Mouse (Mus musculus) A20 (cell line): ENCODE measurements around the gene Trim8.

Experiments used
- DNase-seq: peaks from one replicate; pipeline ENCODE4 v3.0.0-alpha.2; 2011; ENCODE audit warnings: low read depth, low spot score

The Trim8 gene

GRCm38 (mm10) chr19:46523480-46524151 is 22.1 kb downstream of the Trim8 start:
- no peak for DNase-seq

DNA sequence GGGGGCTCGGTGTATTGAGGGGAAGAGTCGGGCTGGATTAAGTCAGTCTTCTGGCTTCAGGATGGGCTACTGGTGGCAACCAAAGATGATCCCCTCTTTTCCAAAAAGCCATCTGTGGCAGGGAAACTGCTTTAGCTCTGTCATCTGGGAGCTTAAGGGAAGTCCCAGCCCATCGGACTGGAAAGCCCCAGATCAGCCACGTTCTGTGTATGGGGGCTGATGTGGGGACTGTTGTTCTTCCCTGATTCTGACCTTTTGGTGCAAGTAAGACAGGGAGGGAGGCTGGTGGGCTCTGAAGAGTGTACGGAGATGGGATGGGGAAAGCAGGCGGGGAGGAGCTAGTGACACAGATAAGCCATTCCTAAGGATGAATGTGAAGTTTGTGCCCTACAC is 22.6 kb downstream of the Trim8 start:
- DNase-seq = no peak

DNA sequence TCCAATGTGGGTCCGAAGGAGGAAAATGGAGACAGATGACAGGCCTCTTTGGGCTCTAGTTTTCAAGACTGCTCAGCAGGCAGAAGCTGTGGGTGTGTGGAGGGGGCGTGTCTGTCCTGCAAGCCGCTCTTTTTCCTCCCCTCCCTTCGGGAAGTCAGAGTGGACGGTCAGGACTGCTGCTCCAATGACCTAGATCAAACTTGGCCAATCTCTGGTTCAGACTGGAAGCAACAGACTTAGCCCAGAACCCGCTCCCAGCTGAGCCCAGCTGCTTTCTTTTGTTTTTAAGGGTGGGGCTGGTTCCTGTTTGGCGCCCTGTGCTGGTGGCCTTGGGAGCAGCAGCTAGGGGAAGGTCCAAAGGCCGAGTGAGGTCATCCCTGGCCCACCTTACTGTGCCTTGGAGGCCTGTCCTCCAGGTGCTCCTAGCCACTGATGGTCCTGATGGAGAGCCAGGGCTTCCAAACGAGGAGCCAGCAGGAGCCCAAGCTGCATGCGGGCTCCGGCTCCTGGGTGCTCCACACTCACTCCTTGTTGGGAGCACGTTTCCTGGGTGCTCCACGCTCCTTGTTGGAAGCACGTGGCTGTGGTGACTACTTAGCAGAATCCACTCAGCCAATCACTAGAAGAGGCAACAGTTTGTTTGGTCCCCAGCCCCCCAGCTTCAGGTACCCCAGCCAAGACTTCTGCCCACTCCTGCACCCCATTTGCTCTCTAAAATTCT is 23.3 kb downstream of the Trim8 start:
- DNase-seq = no peak

DNA sequence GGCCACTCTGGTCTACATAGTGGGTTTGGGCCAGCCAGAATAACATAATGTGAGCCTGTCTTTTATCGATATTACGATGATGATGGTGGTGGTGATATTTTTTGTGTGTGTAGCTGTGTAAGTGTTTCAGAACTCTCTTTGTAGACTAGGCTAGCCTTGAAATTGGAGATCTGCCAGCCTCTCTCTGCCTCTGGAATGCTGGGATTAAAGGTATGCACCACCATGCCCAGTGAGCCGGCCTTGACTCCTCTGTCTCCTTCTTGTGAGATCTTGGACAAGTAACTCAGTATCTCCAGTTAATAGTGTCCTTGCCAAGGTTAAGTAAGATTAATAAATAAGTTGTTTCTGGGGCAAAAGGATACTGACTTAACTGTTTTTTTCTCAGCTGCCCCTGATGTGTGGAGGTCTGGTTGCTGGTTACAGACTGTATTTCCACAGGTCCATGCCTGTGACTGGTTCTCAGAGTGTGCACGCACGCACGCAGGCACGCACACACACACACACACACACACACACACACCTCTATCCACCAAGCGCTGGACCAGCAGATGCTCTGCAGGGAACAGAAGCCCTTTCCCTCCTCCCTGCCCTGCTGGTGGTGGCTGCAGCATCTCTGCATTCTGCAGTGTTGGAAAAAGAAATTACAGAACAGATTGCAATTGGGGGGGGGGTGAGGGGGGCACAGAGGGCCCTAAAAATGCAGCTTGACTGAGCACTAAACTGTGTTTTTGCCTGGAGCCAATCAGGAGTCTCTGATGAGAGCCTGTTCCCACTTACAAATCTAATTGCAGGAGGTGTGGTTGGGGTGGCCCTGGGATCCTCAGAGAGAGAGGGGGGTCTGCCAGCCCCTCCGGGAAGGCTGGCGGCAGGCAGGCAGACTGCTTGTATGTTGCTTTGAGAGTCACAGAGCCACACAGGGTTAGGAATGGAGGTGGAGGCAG is 24.5 kb downstream of the Trim8 start:
- no peak for DNase-seq

DNA sequence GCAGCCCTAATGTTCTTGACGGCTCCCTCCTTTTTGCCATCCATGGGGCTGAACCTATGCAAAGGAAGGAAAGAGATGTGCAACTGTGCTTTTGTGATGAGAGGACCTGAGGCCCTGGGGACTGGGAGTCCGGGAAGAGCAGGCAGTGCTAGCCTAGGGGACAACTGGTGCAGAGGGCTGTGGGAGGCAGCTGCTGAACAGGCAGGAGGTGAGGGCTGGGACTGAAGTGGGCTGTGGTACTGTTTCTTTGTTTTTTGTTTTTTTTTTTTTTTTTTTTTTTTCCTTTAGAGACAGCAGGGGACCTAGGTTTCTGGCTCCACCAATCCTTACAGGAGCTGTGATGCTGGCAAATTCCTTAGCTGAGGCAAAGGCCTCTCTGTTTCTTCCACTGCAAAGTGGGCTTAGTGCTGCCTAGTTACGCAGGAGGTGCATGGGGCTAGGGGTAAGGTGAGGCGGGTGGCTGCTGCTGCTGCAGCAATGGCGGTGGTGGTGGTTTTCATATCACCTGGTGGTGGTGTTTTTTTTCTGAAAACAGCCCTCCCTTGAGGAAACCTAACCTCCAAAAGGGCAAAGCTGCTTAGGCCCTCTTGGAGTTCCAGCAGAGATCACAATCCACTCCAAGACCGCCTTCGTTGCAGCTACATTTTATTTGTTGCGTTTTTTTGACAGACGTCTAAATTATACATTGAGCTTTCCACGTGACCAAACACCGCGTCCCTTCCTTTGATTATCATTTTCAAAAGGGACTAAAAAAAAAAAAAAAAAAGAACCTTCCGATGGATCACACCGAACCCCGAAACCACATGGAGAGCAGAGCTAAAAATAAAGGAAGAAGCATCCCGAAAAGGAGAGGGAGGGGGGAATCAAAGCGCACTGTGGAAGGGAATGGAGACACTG is 26.4 kb downstream of the Trim8 start:
- no peak for DNase-seq

GRCm38 (mm10) chr19:46528529-46529213 is 27.2 kb downstream of the Trim8 start:
- DNase-seq = no peak

DNA sequence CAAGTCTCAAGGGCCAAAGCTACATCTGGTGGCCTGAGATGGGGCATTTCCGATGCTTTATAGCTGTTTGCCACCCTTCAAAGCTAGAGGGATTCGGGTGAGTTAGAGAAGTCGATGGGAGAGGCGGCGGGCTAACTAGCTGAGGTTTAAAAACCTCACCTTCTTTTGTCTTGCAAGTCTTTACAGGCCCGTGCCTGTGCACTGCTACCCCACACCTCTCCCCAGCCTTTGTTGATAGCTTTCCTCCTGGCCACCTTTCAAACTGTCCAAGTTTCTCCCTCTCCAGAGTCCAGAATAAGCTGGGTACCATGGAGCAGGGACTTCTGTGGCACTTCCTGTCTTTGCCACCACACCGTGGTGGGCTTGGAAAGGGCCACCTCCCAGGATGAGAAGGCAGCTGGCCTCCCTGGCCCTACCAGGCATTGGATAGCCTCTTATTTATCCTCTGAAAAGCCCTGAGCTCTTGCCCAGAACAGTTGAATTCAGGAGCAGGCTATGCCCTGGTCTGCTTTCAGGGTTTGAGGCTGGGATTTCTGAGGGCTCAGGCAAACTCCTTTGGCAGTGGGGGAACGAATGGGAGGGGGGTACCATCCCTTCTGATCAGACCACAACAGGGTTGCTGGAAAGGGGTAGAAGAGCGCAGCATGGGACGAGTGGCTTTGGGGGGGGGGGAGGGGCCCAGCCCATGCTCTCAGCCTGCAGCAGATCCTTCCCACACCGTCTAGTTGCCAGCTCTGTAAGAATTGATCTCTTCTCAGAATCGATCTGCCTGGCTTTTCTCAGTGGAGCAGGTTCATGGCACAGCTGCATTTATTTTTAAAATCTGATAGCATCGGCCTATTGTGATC is 28.3 kb downstream of the Trim8 start:
- peak; percentile 41 for DNase-seq

DNA sequence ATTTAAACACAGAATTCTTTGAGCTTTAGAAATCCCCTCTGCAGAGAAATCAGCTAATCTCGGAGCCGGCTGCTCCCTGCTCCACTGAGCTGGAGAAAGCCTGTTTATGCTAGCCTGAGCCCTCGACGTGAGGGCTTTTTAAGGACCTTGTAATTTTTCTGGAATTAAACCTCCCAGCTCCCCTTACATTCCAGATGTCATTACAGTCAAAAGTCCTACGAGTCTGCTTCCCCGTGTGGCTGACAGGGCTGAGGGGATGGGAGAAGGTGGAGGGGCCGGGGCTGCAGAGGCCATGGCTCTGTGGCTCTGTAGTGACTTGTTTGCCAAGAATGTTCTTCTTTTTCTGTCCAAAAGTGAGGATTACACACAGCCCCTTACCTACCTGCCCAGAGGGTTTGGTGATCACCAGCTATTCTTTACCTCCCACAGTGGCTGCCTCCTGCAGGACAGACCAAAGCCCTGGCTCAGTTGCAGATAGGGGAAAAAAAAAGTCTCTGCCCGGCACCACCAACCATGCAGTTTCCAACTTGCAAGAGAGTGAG is 29.0 kb downstream of the Trim8 start:
- peak; percentile 71 for DNase-seq

DNA sequence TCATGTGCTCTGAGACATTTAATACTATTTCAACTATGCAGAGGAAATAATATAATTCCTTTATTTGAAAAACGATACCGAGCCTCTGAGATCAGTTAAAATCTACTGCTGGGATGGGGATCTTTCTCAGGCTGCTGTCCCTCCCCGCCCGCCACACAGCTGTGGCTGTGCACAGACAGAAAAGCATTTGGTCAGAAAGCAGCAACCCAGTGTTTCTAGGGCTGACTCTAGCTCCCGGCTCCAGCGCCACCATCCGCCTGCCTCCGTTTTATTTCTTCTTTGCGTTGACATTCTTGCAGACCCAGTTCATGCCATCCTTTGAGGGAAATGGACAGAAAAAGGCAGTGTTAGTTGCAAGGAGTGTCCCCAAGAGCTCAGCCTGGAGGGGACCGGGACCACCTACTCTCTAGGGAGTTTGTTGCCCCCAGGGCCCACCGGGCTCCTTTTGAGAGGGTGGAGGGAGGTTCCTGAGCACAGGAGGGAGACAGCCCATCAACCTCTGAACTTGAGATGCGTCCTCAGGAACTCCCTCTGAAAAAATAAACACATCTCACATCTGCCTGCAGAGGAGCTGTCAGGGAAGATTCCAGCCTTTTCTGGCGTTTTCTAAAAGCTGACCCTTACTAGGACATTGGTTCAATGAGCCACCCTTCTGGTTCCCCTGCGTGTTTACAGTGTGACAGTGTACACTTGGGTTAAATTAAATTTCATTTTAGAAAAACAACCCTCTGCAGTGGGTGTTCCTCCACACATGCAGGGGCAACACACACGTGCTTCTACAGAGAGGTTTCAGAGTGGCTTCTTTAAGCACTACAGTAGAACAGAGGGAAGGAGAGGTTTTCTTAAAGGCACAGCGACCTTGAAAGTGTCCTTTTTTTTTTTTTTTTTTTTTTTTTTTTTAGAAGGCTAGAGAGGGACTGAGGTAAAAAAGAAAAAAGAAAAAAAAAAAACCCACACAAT is 29.8 kb downstream of the Trim8 start:
- DNase-seq = peak; percentile 73

DNA sequence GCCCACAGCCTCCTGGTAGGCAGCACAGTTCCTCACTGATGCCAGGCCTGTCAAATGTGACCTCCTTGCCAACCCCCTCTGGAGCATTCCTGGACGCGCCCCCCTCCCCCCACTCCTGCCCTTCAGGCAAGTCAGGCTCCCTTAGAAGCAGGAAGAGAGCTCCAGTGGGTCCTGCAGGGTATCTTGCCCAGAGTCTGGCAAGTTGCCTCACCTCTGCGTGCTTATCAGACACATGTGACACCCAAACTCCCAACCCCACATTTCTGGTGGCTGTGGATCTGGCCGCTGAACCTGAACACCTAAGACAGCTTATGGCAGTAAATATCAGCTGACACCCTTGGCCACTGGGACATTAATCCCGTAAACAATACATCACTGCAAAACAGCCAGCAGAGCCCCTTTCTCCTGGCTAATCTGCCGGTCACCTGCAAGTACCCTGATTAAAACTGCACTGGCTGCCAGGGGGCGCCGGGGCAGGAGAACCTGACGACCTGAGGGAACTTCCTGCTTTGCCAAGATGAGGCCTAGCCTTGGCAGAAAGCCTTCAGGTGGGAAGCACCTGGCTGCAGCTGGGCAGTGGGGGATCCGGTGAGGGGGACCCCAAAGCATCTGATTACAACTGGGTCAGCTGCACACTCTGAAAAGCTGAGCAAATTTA is 30.7 kb downstream of the Trim8 start:
- peak; percentile 55 for DNase-seq

- peak; percentile 78 for DNase-seq
These were observed 31.6 kb downstream of the Trim8 start for GRCm38 (mm10) chr19:46533066-46533465.

DNA sequence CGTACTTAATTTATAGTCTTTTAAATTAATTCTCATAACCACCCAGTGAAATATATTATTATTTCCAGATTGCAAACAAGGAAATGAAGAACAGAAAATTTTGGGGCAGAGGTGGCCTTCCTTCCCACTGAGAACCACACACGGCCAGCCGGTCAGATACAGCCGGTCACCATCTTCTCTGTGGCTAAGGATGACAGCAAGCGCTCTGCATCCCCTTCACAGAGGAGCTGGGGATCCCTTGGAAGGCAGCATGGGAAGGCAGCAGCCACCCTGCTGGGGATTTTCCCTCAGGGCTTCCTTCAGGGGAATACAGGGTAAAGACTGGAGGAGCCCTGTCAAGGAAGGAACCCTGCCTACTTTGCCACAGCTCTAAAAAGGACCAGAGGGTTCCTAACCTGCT is 32.0 kb downstream of the Trim8 start:
- no peak for DNase-seq

- DNase-seq = no peak
These were observed 33.1 kb downstream of the Trim8 start for GRCm38 (mm10) chr19:46534542-46535098.

DNA sequence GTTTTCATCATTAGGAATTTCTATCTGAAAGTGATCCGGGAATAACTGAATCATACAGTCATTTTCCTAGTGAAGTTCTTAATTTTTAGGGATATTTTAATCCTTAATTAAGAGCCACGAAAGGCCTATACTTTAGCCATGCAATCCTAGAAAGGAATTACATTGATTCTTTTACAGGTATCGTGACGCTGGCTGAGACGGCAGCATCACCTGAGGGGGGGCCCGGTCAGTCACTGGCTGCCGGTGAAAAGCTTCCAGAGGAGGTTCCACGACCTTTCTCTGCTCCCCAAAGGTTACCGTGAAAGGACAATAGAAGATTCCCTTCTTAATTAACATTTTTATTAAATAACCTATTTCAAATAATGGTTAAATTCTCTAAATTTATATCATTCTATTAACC is 35.9 kb downstream of the Trim8 start:
- DNase-seq = no peak

- DNase-seq = peak; percentile 42
These were observed 36.7 kb downstream of the Trim8 start for GRCm38 (mm10) chr19:46538213-46538612.

GRCm38 (mm10) chr19:46542750-46543149 is 41.2 kb downstream of the Trim8 start:
- no peak for DNase-seq

DNA sequence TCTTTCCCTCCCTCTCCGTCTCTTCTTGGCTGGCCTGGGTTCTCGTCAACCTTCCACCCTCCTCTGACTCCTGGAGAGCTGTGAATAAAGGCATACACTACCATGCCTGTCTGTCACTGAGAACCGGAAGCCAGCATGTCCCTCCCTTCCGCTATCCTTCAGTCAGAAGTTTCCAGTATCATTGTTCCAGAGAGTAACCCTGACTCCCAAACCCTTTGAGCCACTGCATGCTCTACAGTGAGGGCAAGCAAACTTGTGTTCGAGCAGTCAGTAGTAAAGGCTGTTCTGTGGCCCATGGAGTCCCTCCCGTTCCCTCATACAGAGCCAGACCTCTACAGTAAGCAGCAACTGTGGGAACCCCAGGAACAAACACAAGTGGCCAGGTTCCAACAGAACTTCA is 46.1 kb downstream of the Trim8 start:
- DNase-seq = no peak
